Mouse (Mus musculus) lung, embryonic 14.5 days (tissue): ENCODE measurements around the gene Fam178b. TPM values are rescaled to one million over a fixed set of nuclear protein-coding genes. Genes with fewer than 3 reads are reported as not detected.

Experiments used
- ATAC-seq: fragments of 200-750 bp; cut with Nextera tagmentation; 2 replicates; pipeline ENCODE4 v1.8.0; 2017; ENCODE audit warnings: mild to moderate bottlenecking, moderate TSS enrichment, moderate library complexity; ENCODE audit not compliant: insufficient read depth
- DNase-seq: peaks from one replicate; pipeline ENCODE4 v3.0.0-alpha.2; 2015
- H3K27ac ChIP-seq: fragments of 300-500 bp; sonication (generic); 2 replicates; pipeline ENCODE4 v1.5.1; 2014; ENCODE audit warnings: low read depth, mild to moderate bottlenecking, moderate library complexity
- H3K27me3 ChIP-seq: fragments of 300-500 bp; sonication (generic); 2 replicates; pipeline ENCODE4 v1.6.1; 2014; ENCODE audit warnings: low read length, control low read depth; ENCODE audit not compliant: insufficient read depth
- H3K36me3 ChIP-seq: fragments of 300-500 bp; sonication (generic); 2 replicates; pipeline ENCODE4 v1.6.1; 2014; ENCODE audit warnings: control low read depth; ENCODE audit not compliant: insufficient read depth
- H3K4me1 ChIP-seq: fragments of 300-500 bp; sonication (generic); 2 replicates; pipeline ENCODE4 v1.6.1; 2014; ENCODE audit warnings: antibody characterized with exemption, control low read depth; ENCODE audit not compliant: insufficient read depth
- H3K4me2 ChIP-seq: fragments of 300-500 bp; sonication (generic); 2 replicates; pipeline ENCODE4 v1.6.1; 2014; ENCODE audit warnings: mild to moderate bottlenecking
- H3K4me3 ChIP-seq: fragments of 300-500 bp; sonication (generic); 2 replicates; pipeline ENCODE4 v1.5.1; 2014; ENCODE audit warnings: low read depth, low read length
- H3K9ac ChIP-seq: fragments of 300-500 bp; sonication (generic); 2 replicates; pipeline ENCODE4 v1.6.1; 2014
- H3K9me3 ChIP-seq: fragments of 300-500 bp; sonication (generic); 2 replicates; pipeline ENCODE4 v1.6.1; 2016; ENCODE audit warnings: low read depth, low read length, control low read depth
- CTCF ChIP-seq: IDR thresholded peaks from 2 replicates; pipeline ENCODE4 v1.5.1; 2016; ENCODE audit warnings: antibody characterized with exemption, low read depth
- WGBS: fragments of 180-500 bp; shearing (Covaris S2); extraction: QIAGEN DNeasy Blood & Tissue Kit; methylation state at CpG from one replicate; pipeline ENCODE4 v1.1.7; 2014; 5-methylcytosine and 5-hydroxymethylcytosine counted together
- polyA plus RNA-seq: library from polyadenylated mRNA; unstranded; fragments of >200 nt; fragmentation: Nextera tagmentation; extraction: Ambion mirVana; gene quantifications from 2 replicates; pipeline ENCODE4 v1.2.1, GENCODE M21; 2014

Fam178b gene
- polyA plus RNA-seq, 1 experiment from 2014 or later: 1.9 TPM

DNA sequence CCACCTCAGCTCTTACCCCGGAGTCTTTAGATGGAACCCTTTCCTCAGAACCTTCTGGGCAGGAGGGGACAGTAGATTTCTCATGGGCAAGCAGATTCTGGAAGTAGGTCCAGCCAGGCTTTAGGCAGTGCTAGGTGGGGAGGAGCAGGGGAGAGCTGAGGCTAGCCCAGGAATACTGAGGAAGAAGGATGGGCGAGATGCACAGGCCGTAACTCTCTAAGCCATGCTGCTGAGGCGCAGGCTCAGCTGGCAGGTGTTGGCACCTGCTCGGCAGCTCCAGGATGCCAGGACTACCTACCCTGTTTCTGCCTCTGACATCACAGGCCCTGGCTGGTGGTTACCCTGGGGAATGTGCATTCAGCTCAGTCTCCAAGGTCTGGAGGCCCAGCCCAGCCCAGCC lies 112.7 kb downstream of the Fam178b start:
- H3K9ac ChIP-seq: no peak overlapping the region
- H3K4me1 ChIP-seq: peaks cover 24% of the 10 kb centered on the region
- 82% methylated on average over 5 of the region's 5 CpGs for WGBS
- no peaks in the 10 kb centered on the region for H3K27me3 ChIP-seq
- H3K4me3 ChIP-seq: no peak overlapping the region
- DNase-seq: no peak
- no peaks in the 10 kb centered on the region for H3K36me3 ChIP-seq
- no peak overlapping the region for H3K4me2 ChIP-seq
- no peak for ATAC-seq
- H3K27ac ChIP-seq: no peak overlapping the region
- TF ChIP-seq CTCF: no peak
- no peaks in the 10 kb centered on the region for H3K9me3 ChIP-seq

DNA sequence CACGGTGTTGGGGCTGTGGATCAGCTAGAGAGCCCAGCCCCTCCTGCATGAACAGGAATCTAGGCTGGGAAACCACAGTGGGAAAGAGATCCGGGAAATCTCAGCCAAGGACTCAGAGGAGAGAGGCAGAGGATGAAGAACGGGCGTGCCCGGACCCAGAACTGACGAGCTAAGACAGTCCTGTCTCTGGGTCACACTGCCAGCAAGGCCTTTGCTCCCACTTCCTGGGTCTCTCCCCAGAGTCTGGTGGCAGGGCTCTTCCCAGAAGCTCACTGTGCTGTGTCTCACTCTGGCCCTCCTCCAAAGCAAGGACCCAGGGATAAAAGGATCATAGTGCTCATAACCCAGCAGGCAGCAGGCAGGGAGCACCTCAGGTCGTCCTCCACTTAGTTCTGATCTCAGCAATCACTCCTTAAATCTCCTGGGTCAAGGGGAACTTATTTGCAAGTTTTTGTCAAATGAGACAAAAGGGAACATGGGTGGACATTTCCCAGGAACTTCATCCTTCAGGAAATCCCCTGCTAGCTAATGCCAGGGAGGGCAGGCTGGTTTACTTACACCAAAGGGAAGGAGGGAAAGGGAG lies 113.2 kb downstream of the Fam178b start:
- Histone ChIP-seq H3K9ac (no peak overlapping the region), H3K4me1 (peaks cover 22% of the 10 kb centered on the region), H3K4me3 (no peak overlapping the region), H3K36me3 (no peaks in the 10 kb centered on the region), H3K27me3 (no peaks in the 10 kb centered on the region), H3K9me3 (no peaks in the 10 kb centered on the region), H3K27ac (no peak overlapping the region; the same call in 1 of the 2 replicates), H3K4me2 (no peak overlapping the region)
- TF ChIP-seq CTCF: no peak
- DNase-seq: no peak
- no peak for ATAC-seq
- WGBS: 40% methylated on average over 7 of the region's 7 CpGs

DNA sequence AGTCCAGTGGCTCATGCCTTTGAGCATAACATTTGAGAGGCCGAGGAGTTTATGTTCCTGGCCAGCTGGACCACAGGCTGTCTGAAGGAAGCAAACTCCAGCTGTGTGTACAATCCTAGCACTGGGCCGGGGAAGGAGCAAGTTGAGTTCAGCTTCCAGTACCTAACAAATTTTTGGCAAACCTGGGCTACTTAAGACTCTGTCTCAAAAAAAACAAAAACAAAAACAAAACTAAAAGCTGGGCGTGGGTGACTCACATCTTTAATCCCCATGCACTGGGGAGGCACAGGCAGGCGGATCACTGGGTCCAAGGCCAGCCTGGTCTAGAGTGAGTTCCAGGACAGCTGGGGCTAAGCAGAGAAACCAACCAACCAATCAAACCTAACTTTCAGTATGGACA lies 114.2 kb downstream of the Fam178b start:
- Histone ChIP-seq H3K4me2 (peak overlapping the region; percentile 11; the same call in 1 of the 2 replicates), H3K9me3 (no peaks in the 10 kb centered on the region), H3K27ac (peak overlapping the region; percentile 68), H3K9ac (peak overlapping the region; percentile 21; the same call in 1 of the 2 replicates), H3K4me1 (peaks cover 18% of the 10 kb centered on the region), H3K27me3 (no peaks in the 10 kb centered on the region), H3K36me3 (no peaks in the 10 kb centered on the region), H3K4me3 (no peak overlapping the region)
- WGBS: 54% methylated on average over 4 of the region's 4 CpGs
- ATAC-seq (peak; percentile 36; the same call in 1 of the 2 replicates), DNase-seq (peak; percentile 57)
- no peak for TF ChIP-seq CTCF

DNA sequence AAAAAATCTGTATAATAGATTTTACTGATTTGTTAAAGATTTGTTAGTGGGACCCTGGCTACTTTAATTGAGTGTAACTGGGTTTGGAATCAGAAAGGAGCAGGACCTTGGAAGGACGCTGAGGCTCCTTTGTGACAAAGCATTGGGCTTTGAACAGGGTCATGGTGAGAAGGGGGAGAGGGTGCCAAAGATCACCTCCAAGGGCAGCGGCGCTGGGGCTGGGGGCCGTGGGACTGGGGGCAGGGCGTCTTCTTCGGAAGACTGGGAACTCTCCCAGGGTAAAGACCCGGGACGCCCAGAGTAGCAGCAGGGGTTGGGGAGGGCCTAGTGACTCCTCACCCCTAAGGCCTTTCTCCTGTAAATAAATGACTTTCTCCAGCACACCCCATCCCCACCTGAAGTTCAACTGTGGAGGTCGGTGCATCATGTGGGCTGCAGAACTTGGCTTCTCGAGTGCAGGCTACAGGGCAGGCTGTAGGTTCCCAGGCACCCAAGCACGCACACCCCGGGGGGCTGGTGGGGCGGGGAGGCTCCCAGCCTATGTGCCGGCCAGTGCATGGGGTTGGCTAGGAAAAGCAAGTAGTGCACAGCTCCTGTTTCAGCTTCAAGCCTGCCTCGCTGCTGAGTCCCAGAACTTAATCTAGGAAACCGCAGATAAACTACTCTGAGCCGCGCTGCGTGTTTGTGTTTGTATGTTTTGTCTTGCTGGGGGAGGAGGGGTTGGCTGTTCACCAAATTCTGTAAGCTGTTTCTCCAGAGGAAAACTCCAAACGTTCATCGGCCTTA lies 115.0 kb downstream of the Fam178b start:
- H3K4me1 ChIP-seq: peaks cover 16% of the 10 kb centered on the region

DNA sequence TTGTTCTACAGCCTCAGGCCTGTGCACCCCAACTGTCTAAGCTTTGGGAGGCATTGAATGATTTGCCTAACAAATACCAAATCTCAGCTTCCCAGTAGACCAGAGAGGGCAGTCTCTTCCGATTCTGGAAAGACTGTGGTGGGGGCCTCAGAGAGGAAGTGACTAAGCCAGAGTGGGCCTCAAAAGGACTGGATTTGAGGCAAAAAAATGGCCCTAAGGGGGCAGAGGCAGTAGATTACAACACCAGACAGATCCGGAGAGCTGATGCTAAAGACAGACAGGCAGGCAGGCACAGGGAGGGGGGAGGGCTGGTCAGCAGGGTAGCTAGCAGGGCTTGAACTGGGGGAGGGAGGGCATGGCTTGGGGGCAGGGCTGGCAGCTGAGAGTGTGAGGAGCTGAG lies 116.6 kb downstream of the Fam178b start:
- WGBS: 16% methylated on average over 2 of the region's 2 CpGs
- H3K9me3 ChIP-seq: no peaks in the 10 kb centered on the region
- ATAC-seq (no peak), DNase-seq (no peak)
- H3K9ac ChIP-seq: no peak overlapping the region
- H3K4me1 ChIP-seq: peaks cover 16% of the 10 kb centered on the region
- H3K27me3 ChIP-seq: no peaks in the 10 kb centered on the region
- H3K4me3 ChIP-seq: no peak overlapping the region
- no peak for TF ChIP-seq CTCF
- no peak overlapping the region for H3K27ac ChIP-seq
- H3K36me3 ChIP-seq: no peaks in the 10 kb centered on the region
- no peak overlapping the region for H3K4me2 ChIP-seq

More for the DNA sequence above, 115.0 kb downstream of the Fam178b start:
- Histone ChIP-seq H3K4me3 (no peak overlapping the region), H3K9me3 (no peaks in the 10 kb centered on the region), H3K36me3 (no peaks in the 10 kb centered on the region), H3K9ac (peak overlapping the region; percentile 21; the same call in 1 of the 2 replicates), H3K4me2 (peak overlapping the region; percentile 32), H3K27me3 (no peaks in the 10 kb centered on the region), H3K27ac (peak overlapping the region; percentile 68)
- WGBS: 36% methylated on average over 21 of the region's 21 CpGs
- no peak for TF ChIP-seq CTCF
- DNase-seq: peak; percentile 80
- ATAC-seq: peak; percentile 24; the same call in 1 of the 2 replicates

DNA sequence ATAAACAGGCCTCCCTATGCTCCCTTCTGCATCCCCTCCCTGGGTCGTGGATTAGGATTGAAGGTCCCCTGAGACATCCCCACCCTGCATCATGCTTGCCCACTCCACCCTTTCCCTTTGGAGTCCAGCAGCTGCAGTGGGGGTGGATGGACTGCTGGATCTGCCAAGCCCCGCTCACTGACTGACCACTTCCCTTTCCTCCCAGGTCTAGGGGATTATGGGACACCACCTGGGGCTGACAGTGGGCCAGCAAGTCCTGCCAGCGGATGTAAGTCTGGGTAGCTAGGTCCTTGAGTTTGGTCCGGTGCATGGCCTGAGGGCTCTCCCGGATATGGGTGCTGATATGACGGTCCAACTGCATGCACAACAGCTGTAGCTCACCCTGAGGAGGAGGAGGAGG lies 118.9 kb downstream of the Fam178b start:
- no peaks in the 10 kb centered on the region for H3K9me3 ChIP-seq
- H3K4me3 ChIP-seq: no peak overlapping the region
- peaks cover 8% of the 10 kb centered on the region for H3K4me1 ChIP-seq
- ATAC-seq (no peak), DNase-seq (no peak)
- no peak overlapping the region for H3K9ac ChIP-seq
- WGBS: 66% methylated on average over 6 of the region's 6 CpGs
- H3K27me3 ChIP-seq: no peaks in the 10 kb centered on the region
- H3K36me3 ChIP-seq: no peaks in the 10 kb centered on the region
- TF ChIP-seq CTCF: no peak
- H3K27ac ChIP-seq: no peak overlapping the region
- no peak overlapping the region for H3K4me2 ChIP-seq

DNA sequence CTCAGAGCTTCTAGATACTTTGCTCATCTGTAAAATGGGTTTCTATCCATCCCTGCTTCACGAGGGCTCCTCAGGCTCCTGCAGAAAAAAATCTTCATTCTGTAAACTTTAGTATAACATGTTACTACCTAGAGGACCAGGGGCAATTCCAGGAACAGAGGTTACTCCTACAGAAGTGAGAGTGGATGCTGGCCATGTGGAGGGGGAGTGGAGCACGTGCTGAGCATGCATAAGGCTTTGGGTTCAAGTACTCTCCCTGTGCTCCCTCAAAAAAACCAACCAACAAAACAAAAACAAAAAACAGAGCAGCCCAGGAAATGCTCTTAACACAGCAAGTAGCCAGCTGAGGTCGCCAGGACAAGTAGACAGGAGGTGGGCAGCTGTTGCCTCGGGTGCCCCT lies 119.4 kb downstream of the Fam178b start:
- no peak for TF ChIP-seq CTCF
- Histone ChIP-seq H3K36me3 (no peaks in the 10 kb centered on the region), H3K27me3 (no peaks in the 10 kb centered on the region), H3K9me3 (no peaks in the 10 kb centered on the region), H3K9ac (no peak overlapping the region), H3K4me3 (no peak overlapping the region), H3K27ac (no peak overlapping the region), H3K4me2 (no peak overlapping the region), H3K4me1 (peaks cover 8% of the 10 kb centered on the region)
- WGBS: 62% methylated on average over 4 of the region's 4 CpGs
- ATAC-seq (no peak), DNase-seq (no peak)
